Mouse (Mus musculus): ENCODE data around the gene Adat3. TPM values are rescaled to one million over a fixed set of nuclear protein-coding genes. Genes with fewer than 3 reads are reported as not detected.

Gene Adat3
- polyA plus RNA-seq, 1 experiment from 2014 or later, result 4.0 TPM

DNA sequence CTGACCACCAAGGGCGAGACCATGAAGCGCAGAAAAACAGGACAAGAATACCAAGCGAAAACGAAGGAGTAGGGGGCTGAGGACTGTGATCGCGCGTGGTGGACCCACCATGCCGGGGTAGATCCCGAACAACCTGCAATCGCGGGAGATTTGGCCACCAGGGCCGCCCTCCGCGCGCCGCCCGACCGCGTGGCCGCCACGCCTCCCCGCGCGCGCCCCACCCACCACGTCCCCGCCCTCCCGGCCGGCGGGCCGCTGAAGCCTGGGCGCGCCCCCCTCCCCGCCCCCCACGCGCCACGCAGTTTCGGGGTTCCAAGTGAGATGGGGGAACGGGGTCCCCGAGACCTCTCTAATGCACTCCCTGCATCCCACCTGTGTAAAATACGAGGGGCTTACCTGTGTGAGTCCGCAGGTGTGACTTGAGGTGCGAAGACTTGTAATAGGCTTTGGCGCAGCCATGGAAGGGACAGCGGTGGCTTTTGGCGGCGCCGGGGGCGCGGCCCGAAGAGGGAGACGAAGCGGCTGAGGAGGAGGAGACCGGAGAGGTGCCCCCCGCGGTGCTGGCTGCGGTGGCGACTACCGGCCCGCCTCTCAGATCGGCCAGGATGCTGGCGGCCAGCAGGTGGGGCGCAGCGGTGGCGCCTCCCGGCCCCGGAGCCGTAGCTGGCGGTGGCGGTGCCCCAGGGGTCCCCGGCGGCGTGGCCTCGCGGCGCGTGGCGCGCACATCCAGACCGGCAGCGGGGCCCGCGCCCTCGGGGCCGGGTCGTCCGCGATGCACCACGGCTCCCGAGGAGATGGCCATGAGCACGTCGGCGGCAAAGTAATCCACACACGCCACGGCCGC is 26.1 kb upstream of the Adat3 start:
- Histone ChIP-seq H3K9me3 (replicated peaks; ENCODE audit: control insufficient read depth, low read length) (no peaks in the 10 kb centered on the region), H3K4me3 (ENCODE audit: low read length) (peak overlapping the region; percentile 79), H3K27me3 (ENCODE audit: control insufficient read depth, insufficient read depth, low read length) (no peaks in the 10 kb centered on the region), H3K9ac (ENCODE audit: low read length) (peak overlapping the region; percentile 86), H3K27ac (ENCODE audit: low read length) (peak overlapping the region; percentile 84), H3K36me3 (ENCODE audit: control insufficient read depth, insufficient read depth) (no peaks in the 10 kb centered on the region), H3K4me1 (ENCODE audit: control insufficient read depth, insufficient read depth, low read length) (peaks cover 31% of the 10 kb centered on the region), H3K4me2 (ENCODE audit: low read depth, low read length) (peak overlapping the region; percentile 81)
- under 1% methylated on average over 93 of the region's 96 CpGs for WGBS
- 0 out of 2 replicates have a peak, but pooled peaks have one; percentile 0 for ATAC-seq (replicated peaks; ENCODE audit: extremely low read depth, insufficient read depth, low FRiP score)

- no peaks in the 10 kb centered on the region for H3K36me3 ChIP-seq (ENCODE audit: control insufficient read depth, insufficient read depth)
- H3K4me3 ChIP-seq (ENCODE audit: low read length), result peak within 1 kb of the TSS; percentile 79
- no peaks in the 10 kb centered on the region for H3K9me3 ChIP-seq (replicated peaks; ENCODE audit: control insufficient read depth, low read length)
- H3K9ac ChIP-seq (ENCODE audit: low read length), result peak within 1 kb of the TSS; percentile 86
- H3K27ac ChIP-seq (ENCODE audit: low read length), result peak within 1 kb of the TSS; percentile 89
- ATAC-seq (replicated peaks; ENCODE audit: extremely low read depth, insufficient read depth, low FRiP score), result peak; percentile 88
- H3K4me1 ChIP-seq (ENCODE audit: control insufficient read depth, insufficient read depth, low read length), result peaks cover 25% of the 10 kb centered on the region
- no peaks in the 10 kb centered on the region for H3K27me3 ChIP-seq (ENCODE audit: control insufficient read depth, insufficient read depth, low read length)
- peak within 1 kb of the TSS; percentile 81 for H3K4me2 ChIP-seq (ENCODE audit: low read depth, low read length)
- WGBS, result under 1% methylated on average over 81 of the region's 97 CpGs
Measured at GRCm38 (mm10) chr10:80577195-80578130, 25.2 kb upstream of the Adat3 start, which contains the start of gene Klf16. Gene Klf16, minus strand, starts transcription at chr10:80577321.

GRCm38 (mm10) chr10:80578131-80578750 is 24.4 kb upstream of the Adat3 start:
- peak overlapping the region; percentile 81 for H3K4me2 ChIP-seq (ENCODE audit: low read depth, low read length)
- WGBS, result under 1% methylated on average over 29 of the region's 29 CpGs
- ATAC-seq (replicated peaks; ENCODE audit: extremely low read depth, insufficient read depth, low FRiP score), result peak; percentile 24
- H3K36me3 ChIP-seq (ENCODE audit: control insufficient read depth, insufficient read depth), result no peaks in the 10 kb centered on the region
- peaks cover 23% of the 10 kb centered on the region for H3K4me1 ChIP-seq (ENCODE audit: control insufficient read depth, insufficient read depth, low read length)
- H3K27ac ChIP-seq (ENCODE audit: low read length), result peak overlapping the region; percentile 89
- peak overlapping the region; percentile 50 for H3K9ac ChIP-seq (ENCODE audit: low read length)
- no peaks in the 10 kb centered on the region for H3K9me3 ChIP-seq (replicated peaks; ENCODE audit: control insufficient read depth, low read length)
- peak overlapping the region; percentile 79 for H3K4me3 ChIP-seq (ENCODE audit: low read length)
- H3K27me3 ChIP-seq (ENCODE audit: control insufficient read depth, insufficient read depth, low read length), result no peaks in the 10 kb centered on the region

GRCm38 (mm10) chr10:80578911-80579310 is 23.8 kb upstream of the Adat3 start:
- Histone ChIP-seq H3K9me3 (replicated peaks; ENCODE audit: control insufficient read depth, low read length) (no peaks in the 10 kb centered on the region), H3K4me2 (ENCODE audit: low read depth, low read length) (peak overlapping the region; percentile 81), H3K36me3 (ENCODE audit: control insufficient read depth, insufficient read depth) (peaks cover 5% of the 10 kb centered on the region), H3K4me3 (ENCODE audit: low read length) (peak overlapping the region; percentile 79), H3K27ac (ENCODE audit: low read length) (peak overlapping the region; percentile 89), H3K4me1 (ENCODE audit: control insufficient read depth, insufficient read depth, low read length) (peaks cover 19% of the 10 kb centered on the region), H3K9ac (ENCODE audit: low read length) (peak overlapping the region; percentile 56), H3K27me3 (ENCODE audit: control insufficient read depth, insufficient read depth, low read length) (no peaks in the 10 kb centered on the region)
- no peak for ATAC-seq (replicated peaks; ENCODE audit: extremely low read depth, insufficient read depth, low FRiP score)
- WGBS, result 9% methylated on average over 8 of the region's 8 CpGs

- ATAC-seq (replicated peaks; ENCODE audit: extremely low read depth, insufficient read depth, low FRiP score), result no peak
- Histone ChIP-seq H3K36me3 (ENCODE audit: control insufficient read depth, insufficient read depth) (peaks cover 10% of the 10 kb centered on the region), H3K9me3 (replicated peaks; ENCODE audit: control insufficient read depth, low read length) (no peaks in the 10 kb centered on the region), H3K9ac (ENCODE audit: low read length) (no peak overlapping the region; the same call in 1 of the 2 replicates), H3K27ac (ENCODE audit: low read length) (no peak overlapping the region), H3K27me3 (ENCODE audit: control insufficient read depth, insufficient read depth, low read length) (no peaks in the 10 kb centered on the region), H3K4me2 (ENCODE audit: low read depth, low read length) (no peak overlapping the region), H3K4me1 (ENCODE audit: control insufficient read depth, insufficient read depth, low read length) (peaks cover 28% of the 10 kb centered on the region), H3K4me3 (ENCODE audit: low read length) (no peak overlapping the region)
- WGBS, result 87% methylated on average over 5 of the region's 5 CpGs
Measured at GRCm38 (mm10) chr10:80583047-80583446, 19.6 kb upstream of the Adat3 start.

DNA sequence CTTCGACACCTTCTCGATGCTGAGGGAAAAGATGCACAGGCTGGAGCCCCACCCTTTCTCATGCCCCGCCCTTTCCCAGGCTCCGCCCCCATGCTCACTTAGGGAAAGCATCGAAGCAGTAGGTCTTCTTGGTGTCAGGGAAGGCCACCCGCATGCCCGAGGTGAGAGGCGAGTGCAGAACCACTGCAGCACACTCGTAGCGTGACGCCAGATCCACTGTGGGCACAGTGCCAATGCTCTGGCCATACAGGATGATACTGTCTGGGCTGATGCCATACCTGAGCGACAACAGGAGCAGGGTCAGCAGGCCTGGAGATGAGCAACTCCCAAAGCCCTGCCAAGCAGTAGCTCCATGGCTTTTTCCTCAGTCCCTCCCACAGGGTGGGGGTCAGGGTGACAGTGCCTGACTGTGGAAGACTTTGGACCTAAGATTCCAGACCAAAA is 18.6 kb upstream of the Adat3 start:
- Histone ChIP-seq H3K4me2 (ENCODE audit: low read depth, low read length) (no peak overlapping the region), H3K9ac (ENCODE audit: low read length) (no peak overlapping the region), H3K27ac (ENCODE audit: low read length) (no peak overlapping the region), H3K4me3 (ENCODE audit: low read length) (no peak overlapping the region), H3K27me3 (ENCODE audit: control insufficient read depth, insufficient read depth, low read length) (no peaks in the 10 kb centered on the region), H3K36me3 (ENCODE audit: control insufficient read depth, insufficient read depth) (peaks cover 10% of the 10 kb centered on the region), H3K9me3 (replicated peaks; ENCODE audit: control insufficient read depth, low read length) (no peaks in the 10 kb centered on the region), H3K4me1 (ENCODE audit: control insufficient read depth, insufficient read depth, low read length) (peaks cover 32% of the 10 kb centered on the region)
- WGBS, result 58% methylated on average over 12 of the region's 12 CpGs
- ATAC-seq (replicated peaks; ENCODE audit: extremely low read depth, insufficient read depth, low FRiP score), result no peak

DNA sequence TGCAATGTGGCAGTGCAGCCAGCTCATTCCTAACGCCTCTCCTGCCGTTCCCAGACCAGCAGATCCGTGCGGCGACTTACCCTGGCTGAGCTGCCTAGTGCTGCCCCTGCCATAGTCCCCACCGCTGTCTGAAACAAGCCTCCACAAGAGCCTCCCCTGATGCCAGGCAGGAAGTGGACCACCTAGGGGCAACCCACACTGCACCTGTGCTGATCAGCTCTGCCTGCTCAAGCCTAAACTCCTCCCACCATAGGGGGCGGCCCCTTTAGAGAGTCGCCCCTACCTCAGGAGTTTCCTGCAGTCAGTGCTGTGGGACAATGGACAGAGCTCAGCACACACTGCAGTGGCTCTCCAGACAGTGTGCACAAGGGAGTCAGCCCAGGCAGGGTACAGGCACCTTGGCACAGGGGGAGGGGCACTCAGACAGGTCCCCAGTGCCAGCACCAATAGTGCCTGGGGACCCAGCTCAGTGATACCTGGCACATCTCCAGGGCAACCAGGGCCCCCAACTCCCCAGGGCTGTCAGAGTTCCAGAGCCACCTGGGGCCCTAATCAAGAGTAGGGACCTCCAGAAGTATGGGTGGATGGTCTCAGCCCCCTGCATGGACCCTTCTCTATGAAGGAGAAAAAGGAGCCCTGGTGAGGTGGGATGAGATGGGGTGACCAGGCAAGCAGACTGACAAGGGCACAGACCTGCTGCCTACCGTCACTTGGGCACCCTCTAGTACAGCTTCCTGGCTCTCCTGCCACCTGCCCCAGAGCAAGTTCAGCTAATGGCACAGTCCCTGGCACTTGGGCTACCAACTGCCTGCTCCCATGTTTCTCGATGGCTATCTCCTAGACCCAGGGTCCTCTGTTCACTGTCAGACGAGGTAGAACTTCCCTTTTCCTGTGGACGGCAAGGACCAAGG is 17.8 kb upstream of the Adat3 start:
- Histone ChIP-seq H3K27ac (ENCODE audit: low read length) (no peak overlapping the region), H3K27me3 (ENCODE audit: control insufficient read depth, insufficient read depth, low read length) (no peaks in the 10 kb centered on the region), H3K36me3 (ENCODE audit: control insufficient read depth, insufficient read depth) (peaks cover 10% of the 10 kb centered on the region), H3K9me3 (replicated peaks; ENCODE audit: control insufficient read depth, low read length) (no peaks in the 10 kb centered on the region), H3K4me3 (ENCODE audit: low read length) (0 out of 2 replicates have a peak overlapping the region, but pooled peaks have one; percentile 3), H3K4me1 (ENCODE audit: control insufficient read depth, insufficient read depth, low read length) (peaks cover 33% of the 10 kb centered on the region), H3K9ac (ENCODE audit: low read length) (peak overlapping the region; percentile 10; the same call in 1 of the 2 replicates), H3K4me2 (ENCODE audit: low read depth, low read length) (peak overlapping the region; percentile 48; the same call in 1 of the 2 replicates)
- 0 out of 2 replicates have a peak, but pooled peaks have one; percentile 11 for ATAC-seq (replicated peaks; ENCODE audit: extremely low read depth, insufficient read depth, low FRiP score)
- WGBS, result 71% methylated on average over 12 of the region's 12 CpGs

GRCm38 (mm10) chr10:80585581-80585980 is 17.1 kb upstream of the Adat3 start:
- H3K9me3 ChIP-seq (replicated peaks; ENCODE audit: control insufficient read depth, low read length), result no peaks in the 10 kb centered on the region
- H3K4me2 ChIP-seq (ENCODE audit: low read depth, low read length), result peak overlapping the region; percentile 48
- peak overlapping the region; percentile 33 for H3K4me3 ChIP-seq (ENCODE audit: low read length)
- 90% methylated on average over 8 of the region's 8 CpGs for WGBS
- H3K27ac ChIP-seq (ENCODE audit: low read length), result no peak overlapping the region
- H3K27me3 ChIP-seq (ENCODE audit: control insufficient read depth, insufficient read depth, low read length), result no peaks in the 10 kb centered on the region
- H3K36me3 ChIP-seq (ENCODE audit: control insufficient read depth, insufficient read depth), result peaks cover 10% of the 10 kb centered on the region
- H3K4me1 ChIP-seq (ENCODE audit: control insufficient read depth, insufficient read depth, low read length), result peaks cover 34% of the 10 kb centered on the region
- ATAC-seq (replicated peaks; ENCODE audit: extremely low read depth, insufficient read depth, low FRiP score), result no peak
- H3K9ac ChIP-seq (ENCODE audit: low read length), result peak overlapping the region; percentile 45; the same call in 1 of the 2 replicates
